Mouse (Mus musculus): ENCODE results near the gene Pum1.
"Not testable (repeated sequence)": the region's sequence is repeated elsewhere in the genome, so short reads cannot be mapped to it uniquely, and the experiment has no call there.

DNA sequence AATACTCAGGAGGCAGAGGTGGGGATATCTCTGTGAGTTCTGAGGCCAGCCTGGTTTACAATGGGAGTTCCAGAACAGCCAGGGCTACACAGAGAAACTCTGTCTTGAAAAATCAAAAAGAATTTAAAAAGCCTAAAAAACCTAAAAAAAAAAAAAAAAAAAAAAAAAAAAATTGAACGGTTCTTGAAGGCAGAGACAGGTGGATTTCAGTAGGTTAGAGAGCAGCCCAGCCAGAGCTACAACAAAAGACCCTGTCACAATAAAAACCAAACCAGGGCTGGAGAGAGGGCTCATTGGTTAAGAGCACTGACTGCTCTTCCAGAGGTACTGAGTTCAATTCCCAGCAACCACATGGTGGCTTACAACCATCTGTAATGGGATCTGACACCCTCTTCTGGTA lies 816 bp upstream of the Pum1 start:
- TF ChIP-seq POLR2A (IDR thresholded peaks at IDR 0.05; ENCODE audit: control insufficient read depth, low read depth, low read length); CTCF (IDR thresholded peaks at IDR 0.05; ENCODE audit: control insufficient read depth, insufficient read depth, insufficient replicate concordance, low read depth, low read length): not testable (repeated sequence)
